Mouse (Mus musculus): ENCODE results near the gene Maml3.

- TF ChIP-seq CTCF (IDR thresholded peaks at IDR 0.05; ENCODE audit: low read depth) = no peak
- TF ChIP-seq EP300 (optimal IDR thresholded peaks at IDR 0.05) = no peak
Observed at GRCm38 (mm10) chr3:51839353-51839715, 265.5 kb downstream of the Maml3 start.

All from stomach, postnatal 0 days (tissue).